Mouse (Mus musculus) hematopoietic stem cell, adult 5-6 weeks (primary cell): ENCODE data around the gene Prlr. TPM values are rescaled to one million over a fixed set of nuclear protein-coding genes. Genes with fewer than 3 reads are reported as not detected.

Experiments
- ATAC-seq, 2 experiments: fragments of 125-278 bp in 1 of 2; replicated peaks in 1 of 2; 2 replicates each; pipeline ENCODE4 v1.8.0; 2016 to 2017; ENCODE audit warnings: inconsistent platforms in 2 of 2, mild to moderate bottlenecking in 2 of 2, moderate number of reproducible peaks in 2 of 2, low read depth in 1 of 2, moderate TSS enrichment in 1 of 2; ENCODE audit not compliant: low FRiP score in 2 of 2, poor library complexity in 2 of 2, severe bottlenecking in 2 of 2, insufficient read depth in 1 of 2, low TSS enrichment in 1 of 2
- total RNA-seq: library from RNA; stranded (forward); fragments of 172-1452, 232-1000 nt; gene quantifications from 2 replicates; pipeline ENCODE4 v1.2.3, GENCODE M21; 2017

Gene Prlr
- total RNA-seq, 1 experiment from 2014 or later = not detected

- ATAC-seq = no peak
Measured at GRCm38 (mm10) chr15:10215719-10216118, 38.7 kb downstream of the Prlr start.

- ATAC-seq = no peak
Measured at GRCm38 (mm10) chr15:10216189-10216588, 39.2 kb downstream of the Prlr start.

- no peak for ATAC-seq
Measured at GRCm38 (mm10) chr15:10223614-10224155, 46.6 kb downstream of the Prlr start.

GRCm38 (mm10) chr15:10225701-10226100, 48.7 kb downstream of the Prlr start:
- no peak for ATAC-seq

- ATAC-seq = no peak
Measured at GRCm38 (mm10) chr15:10228636-10229035, 51.6 kb downstream of the Prlr start.

- ATAC-seq = peak; percentile 42 to 48; a peak in 2 of 4 replicates
Measured at GRCm38 (mm10) chr15:10235977-10236376, 58.9 kb downstream of the Prlr start.

GRCm38 (mm10) chr15:10236812-10237211, 59.8 kb downstream of the Prlr start:
- 0 out of 4 replicates have a peak, but pooled peaks of 1 of the 2 experiments have one; percentile 25 for ATAC-seq

- no peak for ATAC-seq
Measured at GRCm38 (mm10) chr15:10238454-10238853, 61.4 kb downstream of the Prlr start.

- ATAC-seq = no peak
Measured at GRCm38 (mm10) chr15:10240228-10240795, 63.3 kb downstream of the Prlr start.

- no peak for ATAC-seq
Measured at GRCm38 (mm10) chr15:10242250-10242649, 65.2 kb downstream of the Prlr start.

GRCm38 (mm10) chr15:10249285-10249684, 72.2 kb downstream of the Prlr start:
- no peak for ATAC-seq

GRCm38 (mm10) chr15:10250784-10251183, 73.7 kb downstream of the Prlr start:
- no peak for ATAC-seq

- ATAC-seq = no peak
Measured at GRCm38 (mm10) chr15:10252526-10252925, 75.5 kb downstream of the Prlr start.

GRCm38 (mm10) chr15:10262219-10262618, 85.2 kb downstream of the Prlr start:
- no peak for ATAC-seq

- no peak for ATAC-seq
Measured at GRCm38 (mm10) chr15:10262641-10263040, 85.6 kb downstream of the Prlr start.

- no peak for ATAC-seq
Measured at GRCm38 (mm10) chr15:10263420-10263819, 86.4 kb downstream of the Prlr start.

- ATAC-seq = no peak
Measured at GRCm38 (mm10) chr15:10264885-10265284, 87.8 kb downstream of the Prlr start.

- no peak for ATAC-seq
Measured at GRCm38 (mm10) chr15:10267251-10267650, 90.2 kb downstream of the Prlr start.

- no peak for ATAC-seq
Measured at GRCm38 (mm10) chr15:10276386-10276785, 99.3 kb downstream of the Prlr start.
